Mouse (Mus musculus): ENCODE measurements around the gene Pigm. TPM values are rescaled to one million over a fixed set of nuclear protein-coding genes. Genes with fewer than 3 reads are reported as not detected.
A peak's percentile ranks its signal among the peaks of the same experiment; 100 is the strongest.

Pigm gene
- total RNA-seq, 2 experiments from 2014 or later: 3.8 to 3.9 TPM

- no peak for DNase-seq
- TF ChIP-seq CTCF (IDR thresholded peaks at IDR 0.05): no peak
- intact Hi-C loops (cut with DNase I): loop anchor here (5.0 kb wide), 1 partner anchor 311 kb away; no protein-coding TSS in a partner anchor
These were observed 18.0 kb upstream of the Pigm start for GRCm38 (mm10) chr1:172358341-172358740.

GRCm38 (mm10) chr1:172364684-172365083 is 11.7 kb upstream of the Pigm start:
- Histone ChIP-seq H3K27ac (no peak overlapping the region), H3K4me3 (peak overlapping the region; percentile 40)
- peak; percentile 66 for TF ChIP-seq CTCF (IDR thresholded peaks at IDR 0.05)
- DNase-seq: peak; percentile 55
- intact Hi-C loops (cut with DNase I): no loop called here

More at GRCm38 (mm10) chr1:172358341-172358740, 18.0 kb upstream of the Pigm start:
- no peak overlapping the region for H3K27ac ChIP-seq
- no peak overlapping the region for H3K4me3 ChIP-seq

GRCm38 (mm10) chr1:172368768-172369418 is 7.5 kb upstream of the Pigm start:
- DNase-seq: no peak

GRCm38 (mm10) chr1:172376758-172377458 is 562 bp downstream of the Pigm start:
- TF ChIP-seq CTCF (IDR thresholded peaks at IDR 0.05): no peak
- DNase-seq: no peak
- Histone ChIP-seq H3K27ac (peak overlapping the region; percentile 93), H3K4me3 (peak overlapping the region; percentile 91)
- intact Hi-C loops (cut with DNase I): loop anchor here (5.0 to 10.0 kb wide), 2 partner anchors 295 to 872 kb away; partner anchors contain the start of genes Alyref2, Copa and Ncstn

More at GRCm38 (mm10) chr1:172368768-172369418, 7.5 kb upstream of the Pigm start:
- TF ChIP-seq CTCF (IDR thresholded peaks at IDR 0.05): peak; percentile 56
- intact Hi-C loops (cut with DNase I): no loop called here
- no peak overlapping the region for H3K27ac ChIP-seq
- peak overlapping the region; percentile 13; the same call in 1 of the 2 replicates for H3K4me3 ChIP-seq

GRCm38 (mm10) chr1:172380066-172380465 is 3.7 kb downstream of the Pigm start:
- intact Hi-C loops (cut with DNase I): no loop called here
- no peak for TF ChIP-seq CTCF (IDR thresholded peaks at IDR 0.05)
- Histone ChIP-seq H3K27ac (no peak overlapping the region), H3K4me3 (no peak overlapping the region)
- no peak for DNase-seq

- TF ChIP-seq CTCF (IDR thresholded peaks at IDR 0.05): no peak
- Histone ChIP-seq H3K27ac (no peak overlapping the region), H3K4me3 (no peak overlapping the region)
- intact Hi-C loops (cut with DNase I): no loop called here
- DNase-seq: no peak
These were observed 5.7 kb downstream of the Pigm start for GRCm38 (mm10) chr1:172382090-172382489.

- DNase-seq: no peak
- no peak for TF ChIP-seq CTCF (IDR thresholded peaks at IDR 0.05)
- intact Hi-C loops (cut with DNase I): no loop called here
- Histone ChIP-seq H3K4me3 (no peak overlapping the region), H3K27ac (no peak overlapping the region)
These were observed 10.9 kb downstream of the Pigm start for GRCm38 (mm10) chr1:172387246-172387645.

GRCm38 (mm10) chr1:172390769-172391168 is 14.4 kb downstream of the Pigm start:
- TF ChIP-seq CTCF (IDR thresholded peaks at IDR 0.05): no peak
- DNase-seq: no peak
- Histone ChIP-seq H3K4me3 (no peak overlapping the region), H3K27ac (no peak overlapping the region)
- intact Hi-C loops (cut with DNase I): no loop called here

GRCm38 (mm10) chr1:172391807-172392581 is 15.6 kb downstream of the Pigm start:
- no peak for DNase-seq
- intact Hi-C loops (cut with DNase I): no loop called here
- no peak for TF ChIP-seq CTCF (IDR thresholded peaks at IDR 0.05)
- no peak overlapping the region for H3K27ac ChIP-seq
- H3K4me3 ChIP-seq: no peak overlapping the region

- intact Hi-C loops (cut with DNase I): no loop called here
- no peak overlapping the region for H3K4me3 ChIP-seq
- no peak overlapping the region for H3K27ac ChIP-seq
- no peak for DNase-seq
- TF ChIP-seq CTCF (IDR thresholded peaks at IDR 0.05): no peak
These were observed 16.4 kb downstream of the Pigm start for GRCm38 (mm10) chr1:172392643-172393170.

- H3K4me3 ChIP-seq: no peak overlapping the region
- no peak for TF ChIP-seq CTCF (IDR thresholded peaks at IDR 0.05)
- no peak for DNase-seq
- intact Hi-C loops (cut with DNase I): no loop called here
- no peak overlapping the region for H3K27ac ChIP-seq
These were observed 17.4 kb downstream of the Pigm start for GRCm38 (mm10) chr1:172393739-172394138.

- no peak for TF ChIP-seq CTCF (IDR thresholded peaks at IDR 0.05)
- Histone ChIP-seq H3K27ac (no peak overlapping the region), H3K4me3 (no peak overlapping the region)
- no peak for DNase-seq
- intact Hi-C loops (cut with DNase I): no loop called here
These were observed 20.8 kb downstream of the Pigm start for GRCm38 (mm10) chr1:172396996-172397752.
